Mouse (Mus musculus) CH12.LX (cell line): ENCODE measurements at regions not wholly inside any gene's neighbourhood (a gene's known extent, or its start where the extent isn't known, plus 50 kb on each side); places are given as distances from the start of the nearest gene placed in this dataset.

ENCODE experiments used
- DNase-seq: peaks from one replicate; pipeline ENCODE4 v3.0.0-alpha.2; 2013; ENCODE audit errors: extremely low read depth
- H3K27ac ChIP-seq: 2 replicates; pipeline ENCODE4 v1.5.1; 2012; ENCODE audit warnings: low read depth, mild to moderate bottlenecking, control low read depth, moderate library complexity; ENCODE audit not compliant: insufficient read depth
- H3K27me3 ChIP-seq: replicated peaks from 2 replicates; pipeline ENCODE3; 2012; ENCODE audit warnings: inconsistent platforms
- H3K36me3 ChIP-seq, 2 experiments: replicated peaks in 1 of 2; 2 replicates each; pipeline versions ENCODE3 to v1.6.1; 2012; ENCODE audit warnings: inconsistent platforms in 1 of 2, low read length in 1 of 2, mild to moderate bottlenecking in 1 of 2, mixed read lengths in 1 of 2, moderate library complexity in 1 of 2; ENCODE audit not compliant: control insufficient read depth in 1 of 2, insufficient read depth in 1 of 2
- H3K4me1 ChIP-seq, 2 experiments: 2 replicates each; pipeline ENCODE4 v1.6.1; 2012; ENCODE audit warnings: inconsistent platforms in 1 of 2, moderate library complexity in 1 of 2; ENCODE audit not compliant: insufficient read depth in 2 of 2, control insufficient read depth in 1 of 2
- H3K4me2 ChIP-seq: 2 replicates; pipeline ENCODE4 v1.6.1; 2012; ENCODE audit warnings: low read depth, mild to moderate bottlenecking, control low read depth; ENCODE audit not compliant: poor library complexity, insufficient read depth, severe bottlenecking
- H3K4me3 ChIP-seq, 3 experiments: fragments of 150-350 bp in 1 of 3; sonication (generic) in 1 of 3; replicated peaks in 1 of 3; 2 replicates each; pipeline versions ENCODE3 to v1.5.1; 2011 to 2012; ENCODE audit warnings: low read depth in 2 of 3, low read length in 2 of 3, mild to moderate bottlenecking in 2 of 3, moderate library complexity in 2 of 3, control low read depth in 1 of 3, improper control_type of control experiment in 1 of 3, inconsistent platforms in 1 of 3, mixed read lengths in 1 of 3; ENCODE audit not compliant: poor library complexity in 1 of 3
- H3K79me2 ChIP-seq: replicated peaks from 2 replicates; pipeline ENCODE4 v1.6.1; 2012; ENCODE audit warnings: mild to moderate bottlenecking, moderate library complexity; ENCODE audit not compliant: control insufficient read depth, poor library complexity, insufficient read depth, severe bottlenecking; ENCODE audit errors: extremely low read depth
- H3K9ac ChIP-seq: 2 replicates; pipeline ENCODE4 v1.6.1; 2012; ENCODE audit warnings: low read depth, mild to moderate bottlenecking, control low read depth, moderate library complexity; ENCODE audit not compliant: insufficient read depth
- H3K9me3 ChIP-seq: replicated peaks from 2 replicates; pipeline ENCODE3; 2012; ENCODE audit warnings: low read length, inconsistent platforms, mixed read lengths
- BHLHE40 ChIP-seq: IDR thresholded peaks from 2 replicates; pipeline ENCODE4 v1.6.1; 2011; ENCODE audit warnings: mild to moderate bottlenecking, low read depth, low read length, improper control_type of control experiment
- CHD2 ChIP-seq: IDR thresholded peaks from 2 replicates; pipeline ENCODE4 v1.6.1; 2011; ENCODE audit warnings: low read length, improper control_type of control experiment
- CTCF ChIP-seq, 2 experiments: IDR thresholded peaks in 1 of 2; conservative IDR thresholded peaks in 1 of 2; 2 replicates each; pipeline ENCODE4 v1.5.1; 2011 to 2012; ENCODE audit warnings: low read depth in 2 of 2, low read length in 2 of 2, improper control_type of control experiment in 1 of 2, inconsistent platforms in 1 of 2, mild to moderate bottlenecking in 1 of 2, moderate library complexity in 1 of 2
- ELF1 ChIP-seq: IDR thresholded peaks from 2 replicates; pipeline ENCODE4 v1.6.1; 2014; ENCODE audit warnings: low read depth, mild to moderate bottlenecking, inconsistent platforms, low read length, improper control_type of control experiment
- EP300 ChIP-seq: IDR thresholded peaks from 2 replicates; pipeline ENCODE4 v1.6.1; 2011; ENCODE audit warnings: low read length, improper control_type of control experiment
- ETS1 ChIP-seq: conservative IDR thresholded peaks from 2 replicates; pipeline ENCODE4 v1.6.1; 2012; ENCODE audit warnings: low read depth, mild to moderate bottlenecking, inconsistent platforms, low read length, improper control_type of control experiment, moderate library complexity
- GABPA ChIP-seq: IDR thresholded peaks from 2 replicates; pipeline ENCODE4 v1.6.1; 2012; ENCODE audit warnings: low read depth, low read length, improper control_type of control experiment, inconsistent platforms; ENCODE audit not compliant: insufficient replicate concordance
- IRF4 ChIP-seq: IDR thresholded peaks from 2 replicates; pipeline ENCODE4 v1.6.1; 2014; ENCODE audit warnings: low read depth, mild to moderate bottlenecking, inconsistent platforms, low read length, improper control_type of control experiment
- MAZ ChIP-seq: IDR thresholded peaks from 2 replicates; pipeline ENCODE4 v1.6.1; 2012; ENCODE audit warnings: low read depth, mild to moderate bottlenecking, inconsistent platforms, low read length, improper control_type of control experiment, moderate library complexity
- MXI1 ChIP-seq: IDR thresholded peaks from 2 replicates; pipeline ENCODE4 v1.6.1; 2011; ENCODE audit warnings: mild to moderate bottlenecking, low read depth, low read length, improper control_type of control experiment
- MYC ChIP-seq: IDR thresholded peaks from 2 replicates; pipeline ENCODE4 v1.6.1; 2011; ENCODE audit warnings: low read depth, mild to moderate bottlenecking, improper control_type of control experiment, low read length
- NELFE ChIP-seq: IDR thresholded peaks from 2 replicates; pipeline ENCODE4 v1.6.1; 2011; ENCODE audit warnings: low read depth, low read length, improper control_type of control experiment
- NRF1 ChIP-seq: IDR thresholded peaks from 2 replicates; pipeline ENCODE4 v1.6.1; 2014; ENCODE audit warnings: low read depth, mild to moderate bottlenecking, inconsistent platforms, low read length, improper control_type of control experiment, moderate library complexity
- RAD21 ChIP-seq: IDR thresholded peaks from 2 replicates; pipeline ENCODE4 v1.6.1; 2011; ENCODE audit warnings: low read depth, mild to moderate bottlenecking, low read length, improper control_type of control experiment, moderate library complexity
- RCOR1 ChIP-seq: conservative IDR thresholded peaks from 2 replicates; pipeline ENCODE4 v1.6.1; 2012; ENCODE audit warnings: low read depth, mild to moderate bottlenecking, inconsistent platforms, low read length, improper control_type of control experiment
- SMC3 ChIP-seq: IDR thresholded peaks from 2 replicates; pipeline ENCODE4 v1.6.1; 2011; ENCODE audit warnings: low read depth, low read length, improper control_type of control experiment
- TBP ChIP-seq: conservative IDR thresholded peaks from 2 replicates; pipeline ENCODE4 v1.6.1; 2011; ENCODE audit warnings: low read depth, low read length, improper control_type of control experiment
- TCF12 ChIP-seq: IDR thresholded peaks from 2 replicates; pipeline ENCODE4 v1.6.1; 2014; ENCODE audit warnings: low read depth, mild to moderate bottlenecking, inconsistent platforms, low read length, improper control_type of control experiment
- UBTF ChIP-seq: IDR thresholded peaks from 2 replicates; pipeline ENCODE4 v1.6.1; 2012; ENCODE audit warnings: low read depth, mild to moderate bottlenecking, inconsistent platforms, low read length, improper control_type of control experiment, moderate library complexity
- ZMIZ1 ChIP-seq: IDR thresholded peaks from 2 replicates; pipeline ENCODE4 v1.6.1; 2012; ENCODE audit warnings: low read depth, mild to moderate bottlenecking, inconsistent platforms, low read length, improper control_type of control experiment
- dilution Hi-C: fragments of 300-500 bp; cut with MboI; formaldehyde crosslinking; loops from 2 replicates; pipeline ENCODE4 v1.14.3; 2020; ENCODE audit warnings: low sequenced_read_pairs; ENCODE audit not compliant: extremely low pct_unique_long_range_greater_than_20kb, extremely low pct_ligation_motif_present
- in situ Hi-C: fragments of 300-500 bp; cut with MboI; formaldehyde crosslinking; loops from 3 replicates; pipeline ENCODE4 v1.14.3; 2019; ENCODE audit warnings: low sequenced_read_pairs, low pct_ligation_motif_present, low pct_unique_long_range_greater_than_20kb, mixed read lengths

- no peak overlapping the region for H3K4me2 ChIP-seq
- no peaks in the 10 kb centered on the region for H3K79me2 ChIP-seq
- in situ Hi-C loops, result loop anchor here (10.0 to 25.0 kb wide), 2 partner anchors 151 to 329 kb away; no protein-coding TSS in a partner anchor
- no peak overlapping the region for H3K4me3 ChIP-seq
- no peak overlapping the region for H3K27ac ChIP-seq
- TF ChIP-seq MYC (no peak), MAZ (no peak), IRF4 (no peak), RAD21 (peak; percentile 33), TBP (no peak), CTCF (conservative IDR thresholded peaks at IDR 0.05 in 1 of 2, IDR thresholded peaks at IDR 0.05 in 1 of 2; ENCODE audit: low read depth in 2 of 2, low read length in 2 of 2) (peak in 1 of 2 experiments; percentile 25; a peak in 2 of 4 replicates), NRF1 (no peak), ZMIZ1 (no peak), ETS1 (no peak), RCOR1 (no peak), SMC3 (0 out of 2 replicates have a peak, but pooled peaks have one; percentile 3)
- TF ChIP-seq, all 38 proteins: peak for 3
- Histone ChIP-seq H3K9me3 (no peaks in the 10 kb centered on the region), H3K36me3 (no peaks in the 10 kb centered on the region), H3K9ac (no peak overlapping the region), H3K27me3 (peaks cover 68% of the 10 kb centered on the region), H3K4me1 (no peaks in the 10 kb centered on the region)
- dilution Hi-C loops, result no loop called here
- DNase-seq, result no peak
Measured at GRCm38 (mm10) chr15:86566111-86566510, 351.9 kb downstream of the Tbc1d22a start.

DNA sequence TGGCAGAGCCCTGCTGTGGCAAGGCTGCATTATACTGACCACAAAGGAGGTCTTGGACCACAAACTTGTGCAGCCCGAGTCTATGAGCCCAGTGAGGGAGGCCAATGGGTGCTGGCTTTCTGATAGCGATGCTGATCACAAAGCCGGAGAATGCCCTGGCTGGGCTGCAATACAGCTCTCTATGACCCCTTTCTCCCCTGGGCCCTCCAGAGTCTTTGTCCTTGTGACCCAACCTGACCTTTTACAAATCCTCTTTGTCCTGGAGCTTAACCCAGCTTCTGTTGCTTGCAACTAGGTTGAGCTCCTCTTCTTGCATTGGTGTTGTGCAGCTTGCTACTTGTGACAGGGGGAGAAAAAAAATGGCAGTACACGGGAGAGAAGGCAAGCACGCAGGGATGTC is 360.1 kb downstream of the Tbc1d22a start:
- Histone ChIP-seq H3K4me1 (no peaks in the 10 kb centered on the region), H3K4me3 (no peak overlapping the region), H3K27ac (no peak overlapping the region), H3K9ac (no peak overlapping the region), H3K4me2 (no peak overlapping the region), H3K79me2 (no peaks in the 10 kb centered on the region), H3K9me3 (no peaks in the 10 kb centered on the region), H3K27me3 (peaks cover 77% of the 10 kb centered on the region), H3K36me3 (no peaks in the 10 kb centered on the region)
- in situ Hi-C loops, result loop anchor here (25.0 kb wide), 1 partner anchor 337 kb away; no protein-coding TSS in a partner anchor
- dilution Hi-C loops, result no loop called here
- TF ChIP-seq NELFE (no peak), SMC3 (no peak), UBTF (no peak), CHD2 (no peak), RAD21 (no peak), BHLHE40 (no peak), GABPA (no peak), MXI1 (no peak), MYC (no peak), EP300 (no peak), ELF1 (no peak), TCF12 (no peak), IRF4 (no peak)
- no peak for DNase-seq
